Mouse (Mus musculus) heart, adult 2 months (tissue): Measurements from ENCODE around the gene Plaa.

Source experiments
- CTCF ChIP-seq: fragments of 200-600 bp; IDR thresholded peaks from 2 replicates; pipeline ENCODE4 v1.8.1; 2022; ENCODE audit warnings: antibody characterized with exemption, mild to moderate bottlenecking, moderate library complexity
- EP300 ChIP-seq: fragments of 200-500 bp; IDR thresholded peaks from 2 replicates; pipeline ENCODE4 v1.6.1; 2011; ENCODE audit warnings: low read depth, low read length, control low read depth; ENCODE audit not compliant: insufficient read depth

DNA sequence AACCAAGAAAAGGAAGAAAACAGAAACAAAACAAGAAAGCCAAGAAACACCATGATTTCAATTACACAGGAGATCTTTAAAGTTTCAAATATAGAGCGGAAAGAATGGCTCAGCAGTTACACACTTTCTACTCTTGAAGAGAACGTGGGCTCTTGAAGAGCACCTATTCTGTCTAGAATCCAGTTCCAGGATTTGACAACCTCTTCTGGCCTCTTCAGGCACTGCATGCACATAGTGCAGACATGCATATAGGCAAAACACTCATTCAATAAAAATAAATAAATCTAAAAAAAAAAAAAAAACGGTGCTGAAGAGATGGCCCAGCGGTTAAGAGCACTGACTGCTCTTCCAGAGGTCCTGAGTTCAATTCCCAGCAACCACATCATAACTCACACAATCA lies 60.0 kb downstream of the Plaa start:
- TF ChIP-seq CTCF (peak; percentile 14; the same call in 1 of the 2 replicates), EP300 (no peak)
